Mouse (Mus musculus) bone marrow, adult 2 months (tissue): ENCODE results near the gene Gm47791.
A peak's percentile ranks its signal among the peaks of the same experiment; 100 is the strongest.

Experiments used
- CTCF ChIP-seq: fragments of 200-500 bp; IDR thresholded peaks from 2 replicates; pipeline ENCODE4 v1.5.1; 2011; ENCODE audit warnings: low read length, control low read depth; ENCODE audit not compliant: control insufficient read depth, insufficient read depth
- POLR2A ChIP-seq: fragments of 200-500 bp; IDR thresholded peaks from 2 replicates; pipeline ENCODE4 v1.6.1; 2011; ENCODE audit warnings: low read depth, mild to moderate bottlenecking, control low read depth, low read length, borderline replicate concordance; ENCODE audit not compliant: control insufficient read depth

GRCm38 (mm10) chr1:82762274-82762673 lies 8.8 kb downstream of the Gm47791 start:
- TF ChIP-seq POLR2A (no peak), CTCF (peak; percentile 16; the same call in 1 of the 2 replicates)
